Mouse (Mus musculus) lung, postnatal 14 days (tissue): ENCODE measurements around the gene Myh9.
"Not testable (repeated sequence)": the region's sequence is repeated elsewhere in the genome, so short reads cannot be mapped to it uniquely, and the experiment has no call there.

Source experiments
- DNase-seq: peaks from one replicate; pipeline ENCODE4 v3.0.0; 2021

The Myh9 gene

DNA sequence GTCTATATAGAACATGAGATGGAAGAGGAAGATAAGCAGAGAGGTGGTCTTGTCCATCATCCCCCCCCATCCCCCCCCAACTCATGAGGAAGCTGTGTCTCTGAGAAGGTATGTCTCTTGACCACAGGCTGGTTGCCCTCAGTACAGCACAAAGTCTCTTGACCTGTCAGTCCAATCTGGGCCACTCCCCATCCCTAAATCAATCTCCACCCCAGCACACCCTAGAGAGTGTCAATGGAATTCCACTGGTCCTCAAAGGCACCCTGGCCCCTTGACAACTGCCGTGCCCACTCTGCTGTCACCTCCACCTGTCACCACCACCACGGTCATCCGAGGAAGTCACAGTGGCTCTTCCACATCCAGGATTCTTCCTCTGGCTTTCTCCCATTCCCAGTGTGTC is 93.6 kb downstream of the Myh9 start:
- no peak for DNase-seq

DNA sequence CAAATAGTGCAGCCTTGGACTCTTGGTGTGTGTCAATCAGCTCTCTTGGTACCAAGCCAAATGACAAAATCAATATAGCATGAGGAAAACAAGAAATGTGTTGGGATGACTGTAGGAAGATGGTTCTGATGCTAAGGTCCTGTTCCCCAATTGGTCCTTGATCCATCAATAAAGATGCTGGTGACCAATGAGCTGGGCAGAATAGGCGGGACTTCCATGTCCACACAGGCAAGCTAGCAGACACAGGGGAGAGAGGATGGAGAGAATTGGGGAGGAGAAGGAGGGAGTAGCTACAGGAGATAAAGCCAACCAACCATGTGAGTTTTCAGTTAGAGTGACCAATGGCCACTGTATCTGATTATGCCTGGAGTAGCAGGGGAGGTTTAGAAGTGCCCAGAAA is 95.6 kb downstream of the Myh9 start:
- no peak for DNase-seq

DNA sequence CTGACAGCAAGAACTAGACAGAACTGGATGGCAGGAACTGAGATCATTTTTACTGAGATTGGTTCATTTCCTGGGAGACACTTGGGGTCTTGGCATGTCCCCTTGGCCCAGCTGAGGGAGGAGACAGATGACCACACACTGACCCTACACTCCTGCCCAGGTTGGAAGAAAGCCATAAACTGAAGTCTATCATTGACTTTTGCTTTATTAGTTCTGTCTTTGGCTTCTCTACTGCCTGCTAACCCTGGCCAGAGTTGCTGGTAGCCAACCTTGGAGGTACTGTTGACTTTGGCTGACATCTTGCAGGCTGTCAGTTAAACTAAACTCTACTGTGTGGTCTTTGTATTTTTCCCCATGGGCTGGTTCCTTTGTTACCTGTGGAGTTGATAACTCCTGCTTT is 96.9 kb downstream of the Myh9 start:
- no peak for DNase-seq

DNA sequence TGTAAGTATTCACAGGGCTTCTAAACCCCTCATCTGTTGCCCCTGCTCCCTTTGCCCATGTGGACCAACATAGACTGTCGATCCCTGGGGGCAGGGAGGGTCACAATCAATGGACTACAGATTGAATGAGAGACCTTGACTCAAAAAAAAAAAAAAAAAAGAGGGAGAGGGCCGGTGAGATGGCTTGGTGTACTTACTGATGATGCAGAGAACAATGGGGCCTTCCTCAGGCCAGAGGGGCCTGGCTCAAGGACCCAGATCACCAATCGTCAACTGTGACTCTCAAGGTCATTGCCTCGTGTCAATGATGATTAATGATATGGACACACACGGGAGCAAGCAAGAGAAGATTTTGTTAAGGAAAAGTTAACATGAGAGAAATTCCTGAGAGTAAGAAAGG is 97.3 kb downstream of the Myh9 start:
- DNase-seq = no peak

DNA sequence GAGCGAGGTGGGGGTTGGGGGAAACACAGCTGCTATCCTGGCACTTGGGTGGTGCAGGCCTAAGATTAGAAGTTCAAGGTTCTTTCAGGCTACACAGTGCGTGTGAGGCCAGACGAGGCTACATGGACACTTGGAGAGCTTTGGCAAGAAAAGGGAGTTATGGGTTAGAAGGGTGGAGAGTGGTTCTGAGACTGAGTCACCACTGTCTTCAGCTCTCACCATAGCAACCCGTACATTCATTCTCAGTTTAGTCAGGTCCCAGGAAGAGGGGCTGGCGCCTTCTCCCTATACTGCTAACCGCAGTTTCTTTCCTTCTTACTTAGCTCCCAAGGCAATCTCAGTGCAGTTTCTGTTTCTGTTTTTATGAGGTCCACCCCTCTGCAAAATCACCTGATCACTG is 100.4 kb downstream of the Myh9 start:
- DNase-seq = not testable (repeated sequence)

GRCm38 (mm10) chr15:77740511-77741297 is 101.3 kb downstream of the Myh9 start:
- DNase-seq = no peak

GRCm38 (mm10) chr15:77733903-77734302 is 108.1 kb downstream of the Myh9 start:
- not testable (repeated sequence) for DNase-seq

DNA sequence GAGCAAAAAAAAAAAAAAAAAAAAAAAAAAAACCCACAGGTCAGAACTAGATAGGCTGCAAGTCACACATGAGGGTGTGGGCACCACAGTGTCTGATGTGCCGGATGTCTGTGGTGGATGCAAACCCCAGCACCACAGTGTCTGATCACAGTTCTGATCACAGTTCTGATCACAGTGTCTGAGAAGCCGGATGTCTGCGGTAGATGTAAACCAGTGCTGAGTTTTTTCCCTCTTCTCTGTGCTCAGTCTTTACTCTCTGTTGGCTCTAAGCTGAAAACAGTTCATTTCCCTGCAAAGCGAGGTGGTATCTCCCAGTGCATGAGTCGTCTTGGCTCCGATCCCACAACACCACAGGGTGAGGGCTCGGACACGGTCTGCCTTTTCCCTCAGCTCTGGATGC is 108.6 kb downstream of the Myh9 start:
- DNase-seq = not testable (repeated sequence)

- DNase-seq = not testable (repeated sequence)
Observed at GRCm38 (mm10) chr15:77732851-77733250, 109.1 kb downstream of the Myh9 start.

DNA sequence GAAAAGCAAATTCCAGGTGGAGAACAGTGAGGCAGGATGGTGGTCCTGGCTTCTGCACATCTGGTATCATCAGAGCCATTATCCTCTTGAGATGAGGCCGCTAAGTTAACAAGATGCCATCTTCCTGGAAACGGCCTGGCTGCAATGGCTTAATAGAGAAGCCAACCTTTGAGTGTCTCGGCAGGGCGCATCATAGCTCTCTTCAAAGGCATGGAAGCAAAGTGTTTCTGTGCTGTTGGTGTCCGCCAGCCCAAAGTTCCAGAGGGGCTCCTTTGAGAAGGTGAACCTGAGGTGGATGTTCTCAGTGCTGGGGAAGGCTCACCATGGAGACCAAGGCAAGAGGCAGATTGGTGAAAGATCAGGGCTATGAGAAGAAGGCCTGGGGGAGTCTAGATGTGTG is 110.4 kb downstream of the Myh9 start:
- no peak for DNase-seq

DNA sequence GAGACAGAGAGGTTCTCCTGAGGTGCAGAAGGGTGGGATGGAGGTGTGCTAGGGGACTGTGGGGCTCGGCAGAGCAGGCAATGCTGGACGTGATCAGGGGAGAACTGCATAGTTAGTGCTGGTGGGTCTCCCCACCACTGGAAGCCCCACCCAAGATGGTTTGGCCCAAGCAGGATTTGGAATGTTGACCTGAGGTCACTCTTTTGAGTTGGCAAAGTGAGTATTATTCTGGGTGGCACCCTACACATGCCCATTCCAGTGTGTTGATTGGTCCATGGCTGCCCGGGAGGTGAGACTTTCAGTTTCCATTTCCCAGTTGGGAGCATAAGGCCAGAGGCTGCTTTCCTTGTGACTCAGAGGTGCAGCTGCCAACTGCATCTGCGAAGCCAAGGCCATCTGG is 113.2 kb downstream of the Myh9 start, which contains the start of gene Apol9b:
Apol9b (plus strand) TSS at position 301 of the 400 bp plus-strand sequence.
- not testable (repeated sequence) for DNase-seq

GRCm38 (mm10) chr15:77727745-77728144 is 114.2 kb downstream of the Myh9 start:
- not testable (repeated sequence) for DNase-seq

- DNase-seq = not testable (repeated sequence)
Observed at GRCm38 (mm10) chr15:77727139-77727538, 114.8 kb downstream of the Myh9 start.

- DNase-seq = peak; percentile 24
Observed at GRCm38 (mm10) chr15:77725393-77726020, 116.5 kb downstream of the Myh9 start.

DNA sequence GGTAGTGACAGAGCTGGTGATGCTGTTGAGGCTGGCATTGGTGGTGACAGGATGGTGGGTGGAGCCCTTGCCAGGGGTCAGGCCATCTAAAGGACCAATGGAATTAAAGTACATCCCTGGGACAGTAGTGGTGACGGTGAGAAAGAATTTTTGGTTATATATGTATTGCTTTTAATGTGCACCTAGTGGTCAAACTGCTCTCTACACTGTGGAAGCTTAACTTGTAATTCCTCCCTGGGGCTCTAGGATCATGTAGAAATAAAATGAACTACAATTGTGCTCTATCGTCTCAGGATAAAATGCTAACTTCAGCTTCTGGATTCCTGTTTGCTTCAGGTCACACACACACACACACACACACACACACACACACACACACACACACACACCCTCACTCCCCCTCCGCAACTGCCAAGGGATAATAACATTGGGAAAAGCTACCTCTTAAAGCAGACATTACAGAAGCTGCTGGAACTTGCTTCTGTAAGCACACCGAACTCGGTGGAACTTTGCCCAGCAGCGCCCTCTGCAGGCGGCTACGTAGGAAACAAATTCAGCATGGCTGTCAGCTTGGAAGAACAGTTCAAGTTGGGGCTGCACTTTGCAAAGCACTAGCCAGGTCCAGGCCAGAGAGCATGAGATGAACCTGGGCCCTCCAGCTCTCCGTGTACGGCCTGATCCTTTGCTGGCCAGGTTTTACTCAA is 117.6 kb downstream of the Myh9 start:
- DNase-seq = not testable (repeated sequence)

GRCm38 (mm10) chr15:77721509-77721908 is 120.5 kb downstream of the Myh9 start:
- not testable (repeated sequence) for DNase-seq

DNA sequence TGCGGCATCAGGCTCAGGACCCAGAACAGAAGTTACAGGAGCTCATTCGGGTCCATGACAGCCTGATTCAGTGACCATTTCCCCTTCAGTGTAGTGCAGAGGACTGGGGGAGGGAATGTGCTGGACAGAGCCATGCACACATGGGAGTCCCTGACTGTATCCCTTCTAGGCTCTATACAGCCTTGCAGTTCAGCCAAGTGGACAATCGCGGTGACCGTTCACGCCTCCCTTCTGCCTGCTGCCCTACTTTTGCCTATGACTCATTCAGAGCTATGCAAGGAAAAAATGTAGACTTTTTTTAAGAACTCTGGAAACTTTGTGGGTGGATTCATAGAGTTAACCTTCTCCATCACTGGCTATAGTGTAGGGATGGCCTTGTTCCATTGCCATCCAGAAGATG is 123.7 kb downstream of the Myh9 start:
- not testable (repeated sequence) for DNase-seq
